Mouse (Mus musculus): ENCODE measurements around the gene Hpcal4. TPM values are rescaled to one million over a fixed set of nuclear protein-coding genes. Genes with fewer than 3 reads are reported as not detected.
"Not testable (repeated sequence)": the region's sequence is repeated elsewhere in the genome, so short reads cannot be mapped to it uniquely, and the experiment has no call there.

The Hpcal4 gene
- polyA plus RNA-seq, 1 experiment from 2014 or later: not detected

DNA sequence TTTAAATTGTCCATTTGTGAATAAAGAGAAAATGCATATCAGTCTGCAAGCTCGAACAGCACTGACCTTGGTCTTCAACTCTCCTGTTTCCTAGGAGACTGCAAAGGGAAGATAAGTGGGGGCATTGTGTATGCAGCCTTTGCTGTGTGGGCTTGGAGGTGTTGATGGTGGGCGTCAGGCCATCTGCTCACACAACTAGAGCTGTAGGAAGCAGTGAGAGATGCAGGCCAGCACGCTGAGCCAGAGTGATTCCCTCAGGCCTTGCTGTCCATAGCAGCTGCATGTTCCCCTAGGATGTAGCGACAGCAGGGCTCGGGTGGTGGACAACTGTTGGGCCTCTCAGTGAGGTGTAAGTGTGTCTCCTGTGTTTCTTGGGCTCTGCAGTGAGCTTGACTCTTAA lies 30.1 kb upstream of the Hpcal4 start:
- Histone ChIP-seq H3K4me3 (ENCODE audit: low read depth, low read length) (no peak overlapping the region), H3K27ac (ENCODE audit: low read depth) (no peak overlapping the region), H3K4me1 (ENCODE audit: insufficient read depth) (no peaks in the 10 kb centered on the region), H3K9ac (replicated peaks) (no peak overlapping the region), H3K27me3 (ENCODE audit: insufficient read depth, low read length) (0 out of 2 replicates have a peak, but pooled peaks cover 3% of the 10 kb centered on the region), H3K9me3 (ENCODE audit: low read length) (no peaks in the 10 kb centered on the region), H3K36me3 (replicated peaks; ENCODE audit: insufficient read depth, low read length) (no peaks in the 10 kb centered on the region), H3K4me2 (ENCODE audit: low read depth, low read length) (no peak overlapping the region)
- no peak for DNase-seq
- ATAC-seq: no peak
- TF ChIP-seq EP300 (IDR thresholded peaks at IDR 0.05; ENCODE audit: low read depth) (no peak), CTCF (IDR thresholded peaks at IDR 0.05; ENCODE audit: low read depth) (no peak)
- 46% methylated on average over 5 of the region's 5 CpGs for WGBS (ENCODE audit: insufficient replicate concordance)

DNA sequence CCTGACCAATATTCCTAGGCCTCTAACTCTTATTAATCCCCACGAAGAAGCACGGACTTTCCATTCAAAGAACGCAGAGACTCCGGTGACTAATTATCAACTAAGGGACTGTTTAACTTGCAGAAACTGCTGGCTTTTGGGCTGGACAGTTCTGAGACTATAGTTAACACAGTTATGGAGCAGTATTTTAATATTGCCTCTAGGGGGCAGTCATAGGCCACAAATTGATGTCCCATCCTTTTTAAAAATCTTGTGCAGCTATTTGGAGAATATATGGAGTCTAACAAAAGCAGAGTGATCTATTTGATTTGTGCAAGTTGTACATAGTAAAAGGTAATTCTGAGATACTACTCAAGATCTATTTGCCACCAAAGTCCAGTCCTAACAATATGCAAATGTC lies 28.0 kb upstream of the Hpcal4 start:
- TF ChIP-seq CTCF (IDR thresholded peaks at IDR 0.05; ENCODE audit: low read depth) (peak; percentile 58), EP300 (IDR thresholded peaks at IDR 0.05; ENCODE audit: low read depth) (no peak)
- Histone ChIP-seq H3K27ac (ENCODE audit: low read depth) (no peak overlapping the region), H3K36me3 (replicated peaks; ENCODE audit: insufficient read depth, low read length) (no peaks in the 10 kb centered on the region), H3K4me1 (ENCODE audit: insufficient read depth) (no peaks in the 10 kb centered on the region), H3K4me2 (ENCODE audit: low read depth, low read length) (no peak overlapping the region), H3K9me3 (ENCODE audit: low read length) (no peaks in the 10 kb centered on the region), H3K27me3 (ENCODE audit: insufficient read depth, low read length) (0 out of 2 replicates have a peak, but pooled peaks cover 3% of the 10 kb centered on the region), H3K4me3 (ENCODE audit: low read depth, low read length) (no peak overlapping the region), H3K9ac (replicated peaks) (no peak overlapping the region)
- DNase-seq (no peak), ATAC-seq (no peak)
- 17% methylated on average over 4 of the region's 4 CpGs for WGBS (ENCODE audit: insufficient replicate concordance)

DNA sequence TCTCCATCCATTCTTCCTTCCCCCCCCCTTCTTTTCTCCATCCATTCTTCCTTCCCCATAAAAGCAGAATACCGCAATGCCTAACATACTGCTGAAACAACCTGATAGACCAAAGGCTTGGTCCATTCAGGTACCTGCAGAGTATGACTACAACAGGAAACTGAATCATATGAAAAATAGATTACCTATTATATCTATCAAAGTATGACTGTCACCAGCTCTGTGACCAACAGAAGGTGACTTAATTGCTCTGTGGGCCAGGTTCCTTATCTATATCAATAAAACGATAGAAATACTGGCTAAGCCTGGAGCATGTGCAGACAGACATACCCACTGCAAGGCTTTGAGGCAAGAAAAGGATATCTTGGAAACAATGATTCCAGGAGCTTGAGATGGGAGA lies 27.6 kb upstream of the Hpcal4 start:
- Histone ChIP-seq H3K9ac (replicated peaks) (no peak overlapping the region), H3K4me1 (ENCODE audit: insufficient read depth) (no peaks in the 10 kb centered on the region), H3K36me3 (replicated peaks; ENCODE audit: insufficient read depth, low read length) (no peaks in the 10 kb centered on the region), H3K27ac (ENCODE audit: low read depth) (no peak overlapping the region), H3K27me3 (ENCODE audit: insufficient read depth, low read length) (0 out of 2 replicates have a peak, but pooled peaks cover 6% of the 10 kb centered on the region), H3K9me3 (ENCODE audit: low read length) (no peaks in the 10 kb centered on the region), H3K4me3 (ENCODE audit: low read depth, low read length) (no peak overlapping the region), H3K4me2 (ENCODE audit: low read depth, low read length) (no peak overlapping the region)
- DNase-seq (no peak), ATAC-seq (no peak)
- whole genome bisulfite sequencing (ENCODE audit: insufficient replicate concordance): 51% methylated on average over 2 of the region's 2 CpGs
- TF ChIP-seq CTCF (IDR thresholded peaks at IDR 0.05; ENCODE audit: low read depth) (no peak), EP300 (IDR thresholded peaks at IDR 0.05; ENCODE audit: low read depth) (no peak)

DNA sequence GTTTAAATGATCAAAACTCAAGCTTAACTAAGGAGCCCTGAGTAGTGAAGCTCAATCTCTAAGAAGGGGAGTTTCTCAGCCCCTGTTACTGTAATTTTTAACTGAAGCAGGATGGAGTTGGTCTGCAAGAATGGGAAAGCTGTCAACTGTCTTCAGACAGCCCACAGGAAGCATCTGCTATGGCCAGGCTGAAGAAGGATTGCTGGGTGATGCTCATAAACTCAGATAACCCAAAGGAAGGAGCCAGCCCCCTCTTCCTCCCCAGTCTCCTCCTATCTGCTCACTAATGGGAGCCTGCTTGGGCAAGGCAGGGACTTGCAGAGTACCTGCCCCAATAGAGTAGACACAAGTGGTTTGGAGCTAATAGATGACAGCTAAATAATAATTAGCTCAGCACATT lies 27.2 kb upstream of the Hpcal4 start:
- no peaks in the 10 kb centered on the region for H3K9me3 ChIP-seq (ENCODE audit: low read length)
- TF ChIP-seq CTCF (IDR thresholded peaks at IDR 0.05; ENCODE audit: low read depth): no peak
- no peak for TF ChIP-seq EP300 (IDR thresholded peaks at IDR 0.05; ENCODE audit: low read depth)
- H3K27me3 ChIP-seq (ENCODE audit: insufficient read depth, low read length): 0 out of 2 replicates have a peak, but pooled peaks cover 6% of the 10 kb centered on the region
- no peak for DNase-seq
- no peaks in the 10 kb centered on the region for H3K4me1 ChIP-seq (ENCODE audit: insufficient read depth)
- no peaks in the 10 kb centered on the region for H3K36me3 ChIP-seq (replicated peaks; ENCODE audit: insufficient read depth, low read length)
- ATAC-seq: no peak
- no peak overlapping the region for H3K4me2 ChIP-seq (ENCODE audit: low read depth, low read length)
- H3K27ac ChIP-seq (ENCODE audit: low read depth): no peak overlapping the region
- H3K4me3 ChIP-seq (ENCODE audit: low read depth, low read length): no peak overlapping the region
- H3K9ac ChIP-seq (replicated peaks): no peak overlapping the region

DNA sequence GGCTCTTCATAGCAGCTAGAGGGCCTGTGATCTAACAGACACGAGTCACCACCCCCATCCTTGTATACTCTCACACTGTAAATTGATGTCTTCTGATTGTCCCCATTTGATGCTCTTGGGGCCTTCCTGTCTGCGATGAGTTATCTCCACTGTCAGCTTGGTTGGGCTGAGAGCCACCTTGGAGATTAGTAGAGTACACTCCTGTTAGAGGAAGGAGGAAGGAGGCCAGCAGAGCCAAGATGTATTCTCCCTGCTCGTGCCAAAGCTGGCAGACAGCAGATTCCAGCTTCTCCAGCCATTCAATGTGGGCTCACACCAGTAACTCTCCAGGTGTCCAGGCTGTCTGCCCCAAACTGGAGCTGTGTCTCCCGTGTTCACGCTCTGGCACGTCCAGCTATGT lies 22.5 kb upstream of the Hpcal4 start:
- WGBS (ENCODE audit: insufficient replicate concordance): 62% methylated on average over 6 of the region's 6 CpGs
- ATAC-seq: no peak
- DNase-seq: no peak
- no peak overlapping the region for H3K9ac ChIP-seq (replicated peaks)
- H3K9me3 ChIP-seq (ENCODE audit: low read length): no peaks in the 10 kb centered on the region
- no peaks in the 10 kb centered on the region for H3K36me3 ChIP-seq (replicated peaks; ENCODE audit: insufficient read depth, low read length)
- no peaks in the 10 kb centered on the region for H3K4me1 ChIP-seq (ENCODE audit: insufficient read depth)
- peaks cover 9% of the 10 kb centered on the region for H3K27me3 ChIP-seq (ENCODE audit: insufficient read depth, low read length)
- H3K27ac ChIP-seq (ENCODE audit: low read depth): no peak overlapping the region
- no peak overlapping the region for H3K4me2 ChIP-seq (ENCODE audit: low read depth, low read length)
- TF ChIP-seq EP300 (IDR thresholded peaks at IDR 0.05; ENCODE audit: low read depth): no peak
- no peak overlapping the region for H3K4me3 ChIP-seq (ENCODE audit: low read depth, low read length)

DNA sequence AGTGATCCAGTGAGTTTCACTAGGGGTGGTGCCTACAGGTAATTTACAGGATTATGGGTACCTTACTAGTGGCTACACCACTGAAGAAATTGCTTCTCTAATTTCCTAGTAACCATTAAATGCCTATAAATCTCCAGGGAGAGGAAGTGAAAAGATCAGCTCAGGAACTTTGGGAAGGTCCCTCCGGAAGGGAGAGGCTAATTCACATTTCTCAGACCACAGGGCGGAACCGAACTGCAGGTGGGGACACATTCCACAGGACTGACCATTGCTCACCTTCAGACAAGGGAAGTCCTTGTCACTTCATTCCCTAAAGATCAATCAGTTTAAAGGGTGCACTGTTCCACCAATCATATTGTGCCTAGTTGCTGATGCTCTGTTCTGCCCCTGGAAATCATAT lies 21.8 kb upstream of the Hpcal4 start:
- H3K4me2 ChIP-seq (ENCODE audit: low read depth, low read length); H3K27me3 ChIP-seq (ENCODE audit: insufficient read depth, low read length); DNase-seq; H3K9me3 ChIP-seq (ENCODE audit: low read length); H3K4me1 ChIP-seq (ENCODE audit: insufficient read depth); H3K36me3 ChIP-seq (replicated peaks; ENCODE audit: insufficient read depth, low read length); H3K27ac ChIP-seq (ENCODE audit: low read depth); H3K4me3 ChIP-seq (ENCODE audit: low read depth, low read length); ATAC-seq; H3K9ac ChIP-seq (replicated peaks): not testable (repeated sequence)
- 64% methylated on average over 3 of the region's 3 CpGs for WGBS (ENCODE audit: insufficient replicate concordance)

DNA sequence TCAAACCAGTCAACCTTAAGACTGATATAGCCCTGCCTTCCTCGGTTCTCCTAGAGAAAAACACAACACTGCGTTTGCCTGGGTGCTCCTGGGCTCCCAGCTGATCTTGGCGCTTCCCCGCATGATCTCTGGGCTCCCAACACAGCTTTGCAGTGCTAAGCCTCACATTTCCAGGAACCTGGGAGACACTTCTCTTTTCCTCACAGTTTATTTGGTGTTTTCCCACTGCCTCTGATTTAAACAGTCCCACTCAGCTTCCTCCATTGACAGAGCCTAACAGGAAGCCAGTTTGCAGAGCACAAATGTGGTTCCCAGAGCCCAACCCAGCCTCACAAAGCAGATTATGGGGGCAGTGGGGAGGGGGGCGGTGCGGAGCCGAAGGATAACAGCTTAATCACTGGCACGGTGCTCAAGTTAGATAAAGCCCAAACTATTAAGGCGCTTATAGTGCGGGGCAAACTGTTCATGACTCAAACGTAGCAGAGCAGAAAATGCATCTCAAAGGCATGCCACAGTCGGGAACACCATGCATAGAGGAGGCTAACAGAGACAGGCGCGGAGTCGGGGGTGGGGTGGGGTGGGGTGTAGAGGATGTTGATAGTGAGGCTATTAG lies 20.6 kb upstream of the Hpcal4 start:
- no peak overlapping the region for H3K4me2 ChIP-seq (ENCODE audit: low read depth, low read length)
- H3K9ac ChIP-seq (replicated peaks): no peak overlapping the region
- no peaks in the 10 kb centered on the region for H3K4me1 ChIP-seq (ENCODE audit: insufficient read depth)
- no peak for DNase-seq
- H3K27ac ChIP-seq (ENCODE audit: low read depth): no peak overlapping the region
- TF ChIP-seq CTCF (IDR thresholded peaks at IDR 0.05; ENCODE audit: low read depth): no peak
- TF ChIP-seq EP300 (IDR thresholded peaks at IDR 0.05; ENCODE audit: low read depth): no peak
- 8% methylated on average over 15 of the region's 15 CpGs for WGBS (ENCODE audit: insufficient replicate concordance)
- no peak for ATAC-seq
- H3K9me3 ChIP-seq (ENCODE audit: low read length): no peaks in the 10 kb centered on the region
- H3K36me3 ChIP-seq (replicated peaks; ENCODE audit: insufficient read depth, low read length): no peaks in the 10 kb centered on the region
- H3K27me3 ChIP-seq (ENCODE audit: insufficient read depth, low read length): peaks cover 8% of the 10 kb centered on the region
- no peak overlapping the region for H3K4me3 ChIP-seq (ENCODE audit: low read depth, low read length)
